Mouse (Mus musculus) retina, embryonic 14.5 days (tissue): Measurements from ENCODE around the gene Zfhx3.

Source experiments
- DNase-seq: peaks from one replicate; pipeline ENCODE4 v3.0.0-alpha.2; 2015; ENCODE audit warnings: low spot score

Gene Zfhx3

DNA sequence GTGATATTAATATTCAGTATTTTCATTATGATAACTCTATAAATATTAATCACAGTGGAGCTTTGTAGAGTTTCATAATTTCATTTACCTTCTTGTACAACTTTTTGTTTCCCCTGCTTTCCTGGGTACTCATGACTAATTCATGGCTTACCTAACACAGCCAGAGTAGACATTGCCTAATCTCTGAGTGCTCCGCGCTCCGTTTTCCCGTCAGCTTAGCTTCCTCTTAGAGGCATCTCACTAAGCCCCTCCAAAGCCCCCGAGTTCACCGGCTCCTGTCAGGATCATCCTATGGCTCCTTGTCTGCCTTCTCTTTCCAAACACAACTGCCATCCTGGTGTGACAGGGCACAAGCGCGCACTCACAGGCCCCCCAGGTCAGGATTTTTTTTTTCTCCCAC is 916.6 kb downstream of the Zfhx3 start:
- DNase-seq, result no peak

DNA sequence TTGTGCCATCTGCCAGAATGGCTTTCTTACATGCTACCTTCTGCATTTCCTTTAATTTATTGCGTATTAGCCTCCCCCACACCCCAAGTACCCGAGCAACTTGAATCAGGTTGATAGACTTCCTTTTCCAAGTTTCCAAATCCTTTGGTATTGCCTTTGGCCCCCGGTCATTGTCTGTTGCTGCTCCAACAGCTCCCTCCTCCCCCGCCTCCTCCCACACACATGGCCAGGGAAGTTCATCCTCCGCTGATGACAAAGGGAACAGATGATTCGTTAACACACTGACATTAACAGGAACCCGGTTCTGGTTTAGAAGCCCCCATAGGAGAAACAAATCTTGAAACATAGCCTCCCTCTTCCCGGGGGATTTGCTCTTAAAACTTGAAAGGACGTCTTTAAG is 917.5 kb downstream of the Zfhx3 start:
- no peak for DNase-seq

DNA sequence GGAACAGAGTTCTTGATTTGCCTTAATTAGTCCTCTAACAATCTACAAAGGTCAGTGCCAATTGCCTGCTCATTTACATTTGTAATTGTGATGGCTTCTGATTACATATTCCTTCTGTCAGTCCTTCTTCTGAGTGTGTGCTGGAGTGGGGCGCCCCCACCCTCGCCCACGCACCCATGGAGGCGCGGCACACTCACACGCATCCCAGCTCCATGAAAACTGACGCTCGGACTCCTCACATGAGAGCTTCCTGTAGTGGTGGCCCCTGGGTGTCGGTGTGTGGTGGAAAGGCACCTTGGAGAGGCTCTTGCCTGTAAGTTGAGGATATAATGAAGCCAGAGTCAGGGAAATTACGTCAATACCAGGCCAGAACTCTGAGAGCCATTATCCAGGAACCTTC is 921.0 kb downstream of the Zfhx3 start:
- DNase-seq, result no peak

DNA sequence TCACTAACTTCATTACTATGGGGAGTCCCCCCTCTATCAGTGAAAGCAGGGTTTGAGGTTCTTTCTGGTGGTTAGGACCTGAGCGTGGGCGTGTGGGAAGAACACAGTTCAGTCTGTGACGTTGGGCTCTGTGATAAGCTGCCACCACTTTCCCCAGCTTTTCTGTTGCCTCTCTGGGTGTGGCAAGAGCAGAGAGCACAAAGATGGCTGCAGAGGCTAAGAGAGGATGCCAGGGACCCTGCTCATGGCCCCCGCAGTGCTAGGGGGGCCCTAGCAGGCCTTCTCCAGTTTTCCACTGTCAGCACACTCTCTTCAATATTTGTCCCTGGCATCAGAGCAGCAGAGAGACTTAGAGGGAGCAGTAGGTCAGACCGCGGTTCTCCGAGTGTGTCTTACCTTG is 924.0 kb downstream of the Zfhx3 start:
- DNase-seq, result no peak

DNA sequence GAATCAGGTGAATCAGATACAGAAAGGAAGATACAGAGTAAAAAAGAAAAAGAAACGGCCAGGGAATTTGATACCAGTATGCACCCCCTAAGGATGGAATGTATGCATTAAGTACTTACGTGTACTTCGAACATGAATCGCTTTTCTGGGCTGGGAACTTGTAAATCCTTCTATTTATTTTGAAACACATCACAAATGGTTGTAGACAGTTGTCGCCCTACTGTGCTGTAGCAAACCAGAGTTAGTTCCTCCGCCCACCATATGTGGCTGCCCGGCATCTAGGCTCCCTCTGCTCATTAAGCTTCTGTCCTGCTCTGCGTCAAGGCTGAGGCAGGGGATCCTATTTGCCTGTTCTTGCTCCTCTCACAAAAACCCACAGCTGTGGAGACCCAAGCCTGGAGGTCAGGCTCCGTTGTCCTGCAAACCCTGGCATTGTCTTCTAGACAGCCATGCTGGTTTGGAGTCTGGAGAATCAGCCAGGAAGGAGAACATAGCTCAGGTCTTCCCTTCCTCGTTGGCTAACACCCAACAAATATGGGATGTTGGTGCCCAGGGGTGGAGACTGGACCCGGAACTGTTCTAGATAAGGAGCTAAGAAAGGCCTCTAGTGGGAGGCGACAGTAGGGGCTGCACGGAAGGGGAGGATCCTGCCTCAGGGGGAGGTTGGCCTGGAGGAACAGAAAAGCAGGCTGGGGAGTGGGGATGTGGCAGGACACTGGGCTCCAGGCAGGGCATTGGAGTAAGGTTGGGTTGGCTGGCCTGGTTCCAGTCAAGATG is 925.2 kb downstream of the Zfhx3 start:
- DNase-seq, result no peak

DNA sequence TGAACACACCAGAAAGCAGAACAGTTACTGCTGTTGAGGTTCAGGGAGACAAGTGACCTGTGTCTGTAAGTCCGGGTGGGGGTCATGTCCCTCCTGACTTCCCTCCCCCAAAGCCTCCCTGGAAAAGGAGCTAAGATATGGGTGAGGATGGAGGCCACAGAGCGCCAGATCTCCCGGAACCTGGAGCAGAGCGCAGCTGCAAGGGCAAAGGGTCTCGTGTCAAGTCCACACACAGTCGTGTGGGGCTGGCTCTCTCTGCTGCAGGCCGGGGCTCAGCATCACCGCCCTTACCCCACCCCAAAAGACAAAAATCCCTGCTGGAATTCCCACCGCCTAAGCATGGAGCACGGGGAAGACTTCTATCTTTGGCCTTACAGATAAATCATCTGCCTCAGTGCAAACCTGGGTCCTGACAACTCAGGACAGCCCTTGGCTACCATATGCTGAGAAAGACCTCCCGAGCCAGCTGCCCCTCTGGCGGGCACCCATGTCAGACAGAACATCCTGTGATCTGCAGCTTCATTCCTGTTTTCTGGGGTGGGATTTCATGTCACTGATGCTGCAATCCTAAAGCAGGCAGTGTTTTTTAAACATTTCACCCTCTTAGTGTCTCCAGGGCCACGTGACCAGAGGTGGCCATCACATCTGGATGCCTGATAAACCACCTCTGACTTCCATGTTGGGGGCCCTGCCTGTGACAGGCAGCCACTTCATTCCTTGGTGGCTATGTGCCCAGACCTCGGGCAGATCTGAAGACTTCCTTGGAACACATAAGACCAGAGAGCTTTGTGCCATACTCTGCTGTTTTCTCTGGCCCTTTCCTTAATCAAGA is 926.0 kb downstream of the Zfhx3 start:
- no peak for DNase-seq

DNA sequence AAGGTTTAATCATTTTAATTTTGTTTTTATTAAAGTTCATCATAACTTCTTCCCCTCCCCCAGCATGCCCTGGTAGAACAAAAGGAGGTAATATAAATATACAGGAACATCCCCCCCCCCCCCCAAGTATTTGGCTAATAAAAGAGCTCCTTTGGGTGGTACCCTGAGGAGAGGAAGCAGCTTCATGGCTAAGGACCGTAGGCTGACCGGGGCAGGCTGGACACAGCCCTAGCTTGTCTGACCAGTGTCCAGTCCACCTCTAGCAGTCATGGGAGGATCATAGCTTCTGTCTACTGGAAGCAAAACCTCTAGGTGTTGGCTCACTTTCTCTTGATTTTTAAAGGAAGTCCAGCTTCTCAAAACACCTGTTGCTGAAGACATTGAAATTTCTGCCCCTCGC is 927.0 kb downstream of the Zfhx3 start:
- no peak for DNase-seq

DNA sequence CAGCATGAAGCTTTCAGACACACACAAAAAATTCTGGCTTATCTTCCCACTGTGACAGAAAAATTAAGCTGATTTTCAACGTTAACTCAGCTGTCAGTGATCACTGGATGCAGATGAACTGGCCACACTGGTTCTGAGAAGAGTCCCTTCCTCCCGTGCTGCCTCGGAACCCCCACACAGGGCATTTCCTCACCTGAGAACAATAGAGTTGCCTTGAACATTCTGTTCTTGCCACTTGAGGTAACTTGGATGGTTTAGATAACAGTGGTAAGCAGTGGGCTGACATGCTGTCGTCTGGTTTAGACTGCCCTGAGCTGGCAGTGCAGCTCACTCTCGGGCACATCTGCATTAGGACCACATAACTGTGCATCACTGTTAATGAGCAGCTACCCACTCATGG is 927.5 kb downstream of the Zfhx3 start:
- no peak for DNase-seq

DNA sequence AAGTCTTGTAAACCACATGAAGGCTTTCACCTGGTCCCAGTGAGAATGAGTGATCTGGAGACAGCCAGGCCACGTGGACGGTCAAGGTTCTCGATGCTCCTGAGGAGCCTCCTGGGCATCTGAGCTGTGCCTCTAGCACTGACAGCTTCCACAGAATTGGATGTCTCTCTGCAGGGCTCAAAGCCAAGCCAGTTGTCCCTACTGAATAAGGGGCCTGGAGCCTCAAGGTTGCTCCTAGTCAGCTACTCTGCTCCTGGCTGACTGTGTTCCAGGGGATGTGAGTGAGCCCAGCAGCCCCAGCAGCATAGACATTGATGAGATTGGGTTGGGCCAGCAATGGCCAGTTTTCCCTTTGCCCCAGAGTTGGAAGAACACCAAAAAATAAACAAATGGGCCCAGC is 927.9 kb downstream of the Zfhx3 start:
- DNase-seq, result no peak

DNA sequence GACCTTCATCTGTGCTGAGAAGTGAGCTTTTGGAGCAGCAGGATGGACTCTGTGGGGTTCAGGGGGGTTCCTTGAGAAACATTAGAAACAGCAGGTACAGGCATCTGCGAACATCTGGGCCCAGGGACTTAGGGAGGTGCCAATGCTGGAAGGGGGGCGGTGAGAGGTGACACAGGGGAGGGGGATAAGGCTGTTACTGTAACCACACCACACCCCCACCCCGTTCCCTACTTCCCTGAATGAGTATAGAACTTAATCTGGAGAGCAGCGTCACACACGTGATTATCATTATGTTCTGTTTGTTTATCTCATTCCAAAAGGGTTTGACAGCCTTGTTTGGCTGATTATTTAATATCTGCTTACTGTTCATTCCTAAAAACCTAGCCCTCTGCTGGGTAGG is 933.3 kb downstream of the Zfhx3 start:
- no peak for DNase-seq

DNA sequence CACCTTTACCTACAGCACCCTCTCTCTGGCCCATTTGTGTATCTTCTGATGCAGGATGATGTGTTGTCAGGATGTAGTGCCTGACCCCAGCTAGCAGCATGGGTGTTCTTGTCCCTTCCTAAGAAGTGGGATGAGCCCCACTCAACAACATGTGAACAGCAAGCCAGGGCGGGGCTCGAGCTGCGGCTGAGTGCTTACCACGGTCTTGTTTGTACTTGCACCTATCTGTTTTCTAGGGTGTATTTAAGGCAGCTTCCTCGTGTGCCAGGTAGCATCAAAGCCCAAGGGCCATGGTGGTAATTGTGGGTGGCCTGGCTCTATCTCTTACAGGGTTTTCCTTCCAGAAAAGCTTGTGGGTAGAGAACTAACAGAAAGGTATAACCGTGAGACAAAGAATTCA is 937.7 kb downstream of the Zfhx3 start:
- DNase-seq, result no peak

DNA sequence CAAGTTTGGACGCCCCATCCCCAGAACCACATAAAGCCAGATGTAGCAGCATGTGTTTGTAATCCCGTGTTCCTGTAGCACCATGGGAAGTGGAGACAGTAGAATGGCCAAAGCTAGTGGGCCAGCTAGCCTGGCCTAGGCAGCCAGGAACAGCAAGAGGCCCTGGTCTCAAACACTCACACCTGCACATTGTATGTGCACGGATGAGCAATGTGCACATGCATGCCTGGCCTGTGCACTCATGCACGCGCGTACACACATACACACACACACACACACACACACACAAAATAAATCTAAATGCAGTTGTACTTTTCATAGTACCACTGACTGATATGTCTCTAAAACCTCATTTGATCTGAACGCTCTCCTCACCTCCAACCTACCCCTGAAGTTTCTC is 938.9 kb downstream of the Zfhx3 start:
- DNase-seq, result no peak

DNA sequence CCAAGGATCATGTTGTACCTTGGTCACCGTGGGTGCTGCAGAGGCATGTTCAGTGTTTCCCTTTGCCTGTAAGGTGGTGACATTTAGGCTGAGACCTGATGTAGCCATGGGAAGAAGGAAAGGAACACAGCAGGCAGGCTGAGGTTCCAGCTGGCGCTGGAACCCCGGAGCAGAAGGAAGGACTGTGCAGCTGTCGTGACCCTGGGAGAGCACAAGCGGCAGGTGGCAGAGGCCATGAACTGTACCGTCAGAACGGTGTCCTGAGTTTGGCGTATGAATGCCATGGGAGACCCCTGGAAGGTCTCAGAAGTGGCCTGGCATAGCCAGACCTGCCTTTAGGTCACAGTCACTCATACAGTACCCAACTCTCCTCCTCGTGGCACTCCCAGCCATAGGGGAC is 939.6 kb downstream of the Zfhx3 start:
- no peak for DNase-seq

DNA sequence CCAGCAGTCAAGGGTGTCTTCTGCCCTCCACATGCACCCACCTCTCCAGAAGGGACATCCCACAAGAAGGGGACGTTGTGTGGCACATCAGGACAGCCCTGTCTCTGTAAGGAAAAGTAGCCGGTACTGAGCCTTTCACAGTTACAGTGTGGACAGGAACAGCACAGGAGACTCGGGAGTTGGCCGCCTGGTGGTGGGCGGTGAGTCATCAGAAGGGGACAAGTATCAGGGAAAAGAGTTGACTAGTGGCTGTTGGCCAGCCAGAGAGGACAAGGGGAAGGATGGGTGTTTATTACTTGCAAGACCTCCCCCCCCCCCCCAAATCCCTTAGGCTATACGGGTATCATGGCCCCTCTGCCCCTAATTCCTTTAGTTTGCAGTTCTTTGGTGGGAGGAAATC is 940.9 kb downstream of the Zfhx3 start:
- no peak for DNase-seq

DNA sequence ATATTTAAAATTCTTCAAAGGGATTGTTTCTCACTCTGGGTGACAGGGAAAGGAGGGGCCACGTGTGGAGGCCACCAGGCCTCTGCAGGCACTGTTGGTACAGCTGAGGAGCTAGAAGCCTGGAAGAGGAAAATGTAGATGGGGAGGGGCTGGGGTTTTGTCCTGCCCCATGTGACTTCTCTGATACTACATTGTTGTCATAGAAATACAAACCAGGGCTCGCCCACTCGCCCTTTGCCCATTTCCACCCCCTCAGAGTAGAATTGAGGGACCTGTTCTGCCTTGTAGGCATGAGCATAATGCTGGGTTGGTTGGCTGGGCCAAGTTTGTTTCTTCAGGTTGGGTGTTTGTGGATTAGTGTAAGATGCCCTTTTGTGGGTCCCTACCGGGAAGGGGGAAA is 942.5 kb downstream of the Zfhx3 start:
- DNase-seq, result no peak

DNA sequence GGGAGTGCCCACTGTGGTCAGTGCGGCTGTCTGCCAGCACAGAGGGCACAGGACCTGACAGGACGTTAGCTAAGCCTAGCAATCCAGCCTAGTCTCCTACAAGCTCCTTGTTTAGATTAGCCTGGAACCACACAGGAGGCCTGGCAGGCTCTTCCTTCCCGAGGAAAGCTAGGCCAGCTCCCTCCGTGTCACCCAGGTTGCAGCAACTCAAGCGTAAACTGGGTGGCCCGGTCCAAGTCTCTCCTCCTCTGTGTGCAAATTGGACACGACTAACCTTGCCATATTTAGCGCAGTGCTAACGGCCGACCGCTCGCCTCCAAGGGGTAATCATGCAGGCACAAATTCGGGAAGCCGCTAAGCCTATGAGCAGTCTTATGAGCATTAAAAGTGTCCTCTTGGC is 943.0 kb downstream of the Zfhx3 start:
- peak; percentile 54 for DNase-seq

DNA sequence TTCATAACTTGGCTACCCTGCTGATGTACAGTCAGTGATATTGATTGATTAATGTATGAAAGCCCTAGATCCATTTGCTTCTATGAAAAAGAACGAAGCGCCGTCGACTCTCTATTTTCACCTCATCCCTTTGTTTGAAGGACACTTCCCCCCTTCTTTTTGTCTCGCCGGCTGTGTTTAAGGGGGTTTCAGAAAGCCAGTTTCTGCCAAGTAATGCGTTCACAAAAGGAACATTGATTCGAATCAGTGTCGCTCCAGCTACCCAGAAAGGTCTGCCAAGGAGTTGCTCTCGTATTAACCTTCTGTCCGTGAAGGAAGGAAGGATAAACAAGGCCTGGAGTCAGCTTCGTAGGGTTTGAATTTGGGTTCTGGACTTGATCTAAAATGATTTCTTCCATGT is 943.4 kb downstream of the Zfhx3 start:
- peak; percentile 66 for DNase-seq

DNA sequence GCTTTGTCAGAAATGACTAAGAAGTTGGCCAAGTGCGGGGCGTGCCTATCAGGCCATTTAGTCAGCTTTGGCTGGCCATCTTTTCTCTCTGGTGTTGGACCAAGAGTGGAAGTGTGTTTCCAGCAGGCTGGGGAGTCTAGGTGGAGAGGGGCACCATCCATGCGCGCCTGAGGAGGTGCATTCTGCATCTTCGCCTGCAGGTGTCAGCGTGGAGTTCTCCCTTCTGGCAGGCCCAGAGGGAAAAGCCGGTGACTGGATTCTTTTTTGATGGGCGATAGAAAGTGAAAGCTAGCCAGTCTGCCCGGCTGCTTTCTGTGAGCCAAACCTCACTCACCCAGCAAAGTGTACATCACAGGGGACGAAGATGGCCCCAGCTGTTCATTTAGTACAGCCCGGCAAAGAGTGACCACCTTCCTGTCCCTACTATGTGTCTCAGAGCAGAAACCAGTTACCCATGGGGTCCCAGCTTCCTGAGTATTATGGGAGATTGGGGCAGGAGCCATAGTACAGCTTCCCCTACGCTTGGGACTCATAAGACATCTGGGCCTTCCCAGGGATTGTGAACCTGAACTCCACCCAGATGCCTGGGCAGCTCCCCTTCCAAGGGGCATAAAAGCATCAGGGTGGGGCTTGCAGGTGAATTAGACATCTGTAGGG is 944.3 kb downstream of the Zfhx3 start:
- DNase-seq, result peak; percentile 89

DNA sequence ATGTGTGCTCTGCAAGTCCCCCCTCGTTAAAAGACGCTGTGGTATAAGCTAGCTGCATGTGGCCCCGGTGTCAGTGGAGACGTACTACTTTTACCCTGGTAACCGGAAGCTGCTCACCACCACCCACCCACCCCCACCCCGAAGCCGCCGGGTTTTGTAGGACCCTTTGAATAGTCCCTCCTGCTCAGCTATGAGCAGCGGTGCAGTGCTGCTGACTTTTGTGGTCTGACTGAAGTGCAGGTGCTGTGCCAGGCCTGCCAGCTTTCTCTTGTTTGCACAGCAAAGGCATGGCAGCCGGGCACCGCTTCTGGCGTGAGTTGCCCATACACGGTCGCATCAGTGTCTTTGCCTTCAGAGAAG is 944.8 kb downstream of the Zfhx3 start:
- no peak for DNase-seq

DNA sequence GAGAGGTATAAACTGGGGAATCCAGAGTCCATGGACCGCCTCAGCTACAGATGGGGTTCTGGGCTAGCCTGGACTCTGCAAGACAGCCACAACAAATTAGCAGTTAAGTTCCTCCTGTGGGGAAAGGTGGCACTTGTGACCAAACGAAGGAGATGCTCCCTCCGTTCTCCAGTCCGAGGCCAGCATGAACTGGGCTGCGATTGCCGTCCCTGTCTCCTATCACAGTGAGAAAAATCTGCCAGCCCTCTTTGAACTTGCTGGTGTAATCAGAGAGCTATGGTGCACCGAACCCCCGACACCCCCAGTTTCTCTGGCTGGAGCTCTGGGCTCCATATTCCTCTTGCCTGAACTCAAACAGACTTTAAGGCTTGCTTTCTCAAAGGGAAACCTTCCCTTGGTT is 945.4 kb downstream of the Zfhx3 start:
- no peak for DNase-seq

DNA sequence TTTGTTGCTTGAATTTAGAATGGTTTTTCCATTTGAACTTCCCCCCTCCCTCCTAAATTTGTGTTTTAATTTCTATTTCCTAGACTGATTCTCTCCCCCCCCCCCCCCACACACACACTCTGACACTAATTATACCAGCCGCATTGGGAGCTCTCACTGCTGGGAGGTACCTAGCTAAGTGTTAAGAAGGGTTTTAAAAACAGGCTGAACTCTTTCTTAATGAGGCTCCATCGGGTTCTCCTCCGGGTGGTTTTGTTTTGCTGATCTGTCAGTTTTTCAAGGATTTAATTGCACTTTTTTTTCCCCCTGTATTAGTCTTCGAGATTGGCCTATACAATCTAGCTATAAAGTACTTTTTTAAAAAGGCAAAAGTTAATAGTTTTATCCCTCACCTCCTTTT is 946.5 kb downstream of the Zfhx3 start:
- no peak for DNase-seq

DNA sequence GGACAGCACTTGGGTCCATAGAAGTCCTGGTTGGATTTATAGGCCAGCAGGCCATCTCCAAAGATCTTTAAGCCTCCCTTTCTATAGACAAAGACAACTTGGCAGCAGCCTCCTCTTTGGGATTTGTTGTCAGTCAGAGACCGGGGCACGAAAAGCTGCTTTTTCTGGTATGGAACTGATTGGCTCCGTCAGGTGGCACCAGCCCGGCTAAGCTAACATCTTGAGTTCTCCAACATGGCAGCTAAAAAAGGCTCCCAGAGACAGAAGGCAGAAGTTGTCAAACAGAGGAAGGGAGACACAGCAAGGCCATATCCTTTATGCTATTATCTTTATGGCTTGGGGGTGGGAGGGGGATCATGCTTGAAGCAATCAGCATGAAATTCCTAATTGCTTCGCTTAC is 947.0 kb downstream of the Zfhx3 start:
- no peak for DNase-seq

DNA sequence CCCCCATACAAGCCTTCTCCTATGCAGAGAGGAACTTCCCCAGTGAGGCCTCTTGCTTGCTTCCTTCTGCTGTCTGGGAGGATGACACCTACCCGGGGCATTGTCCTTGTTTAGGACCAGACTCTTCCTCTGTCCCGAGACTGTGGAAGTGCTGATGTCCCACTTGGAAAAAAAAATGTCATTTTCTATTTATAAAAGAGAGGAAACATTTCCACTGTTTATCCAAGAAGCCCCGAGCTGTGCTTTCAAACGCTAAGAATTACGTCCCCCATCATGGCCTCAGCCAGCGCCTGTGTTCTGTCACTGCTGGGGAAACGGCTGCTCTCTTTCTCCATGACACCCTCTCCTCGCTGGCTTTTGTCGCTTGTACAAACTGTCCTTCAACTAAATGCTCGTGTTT is 951.8 kb downstream of the Zfhx3 start:
- DNase-seq, result no peak
